Mouse (Mus musculus): Measurements from ENCODE around the gene Sgms1. TPM values are rescaled to one million over a fixed set of nuclear protein-coding genes. Genes with fewer than 3 reads are reported as not detected.

Gene Sgms1
- polyA plus RNA-seq (2012; rRNA removed) = 22.2 and 26.6 TPM in 2 replicates

DNA sequence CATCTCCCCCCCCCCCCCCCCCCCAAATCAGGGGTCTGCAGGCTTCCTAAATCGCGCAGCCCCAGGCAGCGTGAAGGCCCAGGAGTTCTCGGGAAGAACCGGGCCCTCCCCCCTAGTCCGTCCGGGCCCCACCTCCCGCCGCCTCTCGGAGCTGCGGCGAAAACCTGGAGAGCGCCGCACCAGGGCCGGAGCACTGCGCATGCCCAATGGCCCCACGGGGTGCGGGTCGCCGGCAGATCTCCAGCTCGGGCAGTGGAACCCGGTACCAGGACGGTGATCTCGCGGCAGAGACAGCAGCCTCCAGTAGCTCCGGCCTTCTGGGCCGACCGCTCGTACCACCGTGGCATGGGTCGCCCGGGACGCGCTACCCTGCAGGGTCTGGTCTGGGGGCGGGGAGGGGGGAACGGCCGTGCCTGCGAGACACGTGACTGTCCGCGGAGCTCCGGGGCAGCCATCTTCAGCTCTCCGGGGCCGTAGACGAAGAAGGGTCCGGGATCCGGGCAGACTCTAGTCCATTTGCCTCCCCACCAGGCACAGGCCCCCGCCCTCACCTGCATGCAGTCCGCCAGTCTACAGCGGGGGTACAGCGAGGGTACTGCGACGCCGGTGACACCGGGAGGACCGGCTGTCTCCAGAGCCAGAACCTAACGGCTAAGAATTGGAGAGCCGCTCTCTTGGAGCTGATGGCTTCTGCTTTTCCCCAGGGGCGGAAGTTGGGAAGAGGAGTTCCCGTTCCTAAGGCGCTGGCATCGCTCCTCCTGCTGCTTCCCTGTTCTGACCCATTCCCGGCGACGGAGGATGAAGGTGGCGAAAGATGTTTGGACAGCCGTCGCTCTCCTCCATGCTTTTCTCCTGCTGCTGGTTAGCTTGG, at the start of gene Sgms1:
Sgms1 (minus strand) TSS at position 714 of the 871 bp plus-strand sequence.
- peak; percentile 94 for DNase-seq (ENCODE audit: low spot score)

DNA sequence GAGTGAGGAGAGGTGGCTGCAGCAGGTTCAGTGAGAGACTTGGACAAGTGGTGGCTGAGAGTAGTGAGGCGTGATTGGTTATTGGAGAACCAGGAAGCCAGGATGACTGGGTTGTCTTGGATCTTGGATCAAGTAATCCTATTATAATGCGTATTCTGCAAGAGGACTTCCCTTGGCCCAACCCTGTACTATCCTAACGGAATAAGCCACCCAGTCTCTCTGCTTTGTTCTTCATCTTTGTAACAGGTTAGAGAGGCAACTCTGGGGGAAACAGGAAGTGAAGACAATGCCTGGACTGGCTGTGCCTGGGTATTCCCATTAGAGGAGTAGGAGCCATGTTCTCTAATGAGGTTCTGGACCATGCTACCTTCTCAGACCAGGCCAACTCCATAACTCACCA, 36.3 kb upstream of the Sgms1 start:
- no peak for DNase-seq (ENCODE audit: low spot score)

DNA sequence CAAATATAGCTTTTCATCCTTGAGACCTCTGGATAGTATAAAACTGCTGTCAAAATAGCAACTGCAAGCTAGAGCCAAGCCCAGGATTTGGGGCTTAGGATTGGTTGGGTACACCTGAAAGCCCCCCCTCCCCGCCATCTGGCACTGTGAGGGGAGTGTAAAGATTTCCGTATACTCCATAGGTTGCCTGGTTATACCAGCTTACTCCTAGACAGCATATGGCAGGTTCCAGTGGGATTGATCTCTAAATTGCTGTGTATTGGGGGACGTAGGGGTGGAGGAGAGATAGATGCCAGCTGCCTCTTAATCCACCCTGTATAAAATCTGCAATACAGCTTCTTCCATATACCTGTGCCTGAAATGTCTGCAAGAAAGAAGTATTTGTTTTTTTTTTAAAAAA, 35.2 kb upstream of the Sgms1 start:
- no peak for DNase-seq (ENCODE audit: low spot score)

DNA sequence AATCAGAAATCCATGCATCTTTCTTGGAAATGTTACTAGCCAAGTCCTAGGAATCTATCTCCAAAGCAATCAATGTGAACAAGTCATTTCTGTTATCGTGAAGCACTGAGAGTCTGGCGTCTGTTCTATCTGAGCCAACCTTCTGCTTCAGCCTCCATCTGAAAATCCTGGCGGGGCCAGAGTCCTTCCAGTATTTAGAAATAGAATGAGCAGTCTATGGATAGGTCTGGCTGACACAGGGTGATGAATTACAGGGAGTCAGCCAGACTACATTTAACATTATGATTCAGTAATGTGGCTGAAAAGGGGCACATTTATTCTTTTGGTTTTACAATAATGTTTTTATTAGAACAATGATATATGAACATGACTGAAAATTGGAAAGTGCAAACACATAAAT, 29.6 kb upstream of the Sgms1 start:
- no peak for DNase-seq (ENCODE audit: low spot score)

DNA sequence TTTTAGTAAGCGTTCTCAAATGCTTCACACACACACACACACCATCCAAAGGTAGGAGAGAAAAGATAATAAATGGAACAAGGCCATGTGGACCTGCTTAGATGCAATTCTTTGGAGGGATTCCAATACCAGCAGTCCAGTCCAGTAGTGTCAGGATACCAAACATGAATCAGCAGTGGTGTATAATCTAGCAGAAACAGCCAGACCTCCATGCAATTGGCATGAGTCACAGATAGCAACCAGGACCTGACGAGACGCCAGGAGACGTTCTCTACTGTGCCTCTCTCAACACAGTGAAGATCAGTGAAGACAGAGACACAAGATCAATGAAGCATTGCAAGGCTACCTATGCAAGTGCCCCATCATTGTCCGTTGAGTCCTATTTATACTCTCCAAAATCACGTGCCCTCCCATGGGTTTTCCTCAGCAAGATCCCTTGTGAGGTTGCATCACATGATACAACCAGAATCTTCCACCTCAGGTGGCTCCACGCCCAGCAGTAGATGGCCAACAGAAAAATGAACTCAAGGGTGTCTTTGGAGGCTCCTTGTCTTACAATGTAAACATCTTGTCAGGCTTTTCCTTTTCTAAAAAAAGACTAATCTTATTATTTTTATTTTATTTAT, 27.3 kb upstream of the Sgms1 start:
- DNase-seq (ENCODE audit: low spot score) = no peak

DNA sequence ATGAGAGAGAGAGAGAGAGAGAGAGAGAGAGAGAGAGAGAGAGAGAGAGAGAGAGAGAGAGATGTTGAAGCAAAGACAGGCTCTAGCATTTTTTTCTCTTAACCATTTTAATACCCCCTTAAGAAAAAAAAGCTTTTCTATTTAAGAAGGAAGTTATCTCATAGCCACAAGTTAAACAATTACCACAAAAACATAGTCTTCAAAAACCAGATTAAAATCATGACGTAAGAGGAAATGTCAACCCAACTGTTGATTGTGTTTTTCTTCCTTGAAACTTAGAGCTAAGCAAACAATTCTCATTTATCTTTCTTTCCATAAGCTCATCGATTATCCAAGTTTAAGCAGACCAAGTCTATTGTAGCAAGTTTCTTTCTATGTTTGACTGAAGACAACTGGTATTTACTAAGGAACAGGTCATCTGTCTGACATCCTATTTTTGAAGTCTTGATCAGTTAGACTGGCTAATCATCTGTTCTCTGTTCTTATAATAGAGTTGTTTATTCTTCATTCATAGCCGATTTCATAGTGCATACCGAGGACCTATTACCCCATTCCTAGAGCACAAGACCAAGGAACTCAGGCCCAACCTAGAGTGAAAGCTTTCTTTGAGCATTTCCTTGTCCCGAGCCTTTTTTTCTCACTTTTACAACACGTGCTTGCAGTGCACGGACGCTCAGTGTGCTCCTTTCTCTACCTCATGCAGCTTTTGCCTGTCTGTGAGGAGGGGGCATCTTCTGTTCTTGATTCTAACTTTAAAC, 20.3 kb upstream of the Sgms1 start:
- no peak for DNase-seq (ENCODE audit: low spot score)

DNA sequence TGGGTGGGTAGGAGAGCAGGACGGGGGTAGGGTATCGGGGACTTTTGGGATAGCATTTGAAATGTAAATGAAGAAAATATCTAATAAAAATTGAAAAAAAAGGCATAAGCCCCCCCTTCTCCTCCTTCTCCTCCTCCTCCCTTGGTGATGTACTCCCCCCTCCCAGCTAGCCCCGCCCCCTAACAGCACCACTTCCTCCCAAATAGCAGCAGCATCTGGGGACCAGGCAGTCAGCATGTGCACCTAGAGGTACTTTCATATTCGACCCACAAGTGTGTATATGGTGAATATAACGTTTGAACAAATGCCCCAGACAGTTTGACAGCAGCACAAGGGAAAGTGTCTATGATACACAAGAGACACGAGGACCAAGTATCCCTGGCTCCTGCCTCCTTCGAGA, 17.2 kb upstream of the Sgms1 start:
- DNase-seq (ENCODE audit: low spot score) = no peak

DNA sequence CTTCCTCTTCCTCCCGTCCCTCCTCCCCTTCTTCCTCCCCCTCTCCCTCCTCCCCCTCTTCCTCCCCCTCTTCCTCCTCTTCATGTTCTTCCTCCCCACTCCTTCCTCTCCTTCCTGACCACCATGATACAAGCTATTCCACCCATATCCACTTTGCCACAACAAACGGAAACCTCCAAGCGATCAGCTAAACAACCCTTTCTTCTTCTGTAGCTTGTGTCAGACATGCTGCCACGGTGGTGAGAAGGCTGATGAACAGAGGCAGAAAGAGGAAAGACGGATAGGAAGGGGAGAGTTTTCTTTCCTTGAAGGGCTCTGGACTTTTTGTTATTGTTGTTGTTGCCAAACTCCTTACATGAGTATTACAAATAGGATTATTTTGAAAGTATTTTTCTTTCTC, 14.9 kb upstream of the Sgms1 start:
- DNase-seq (ENCODE audit: low spot score) = no peak

DNA sequence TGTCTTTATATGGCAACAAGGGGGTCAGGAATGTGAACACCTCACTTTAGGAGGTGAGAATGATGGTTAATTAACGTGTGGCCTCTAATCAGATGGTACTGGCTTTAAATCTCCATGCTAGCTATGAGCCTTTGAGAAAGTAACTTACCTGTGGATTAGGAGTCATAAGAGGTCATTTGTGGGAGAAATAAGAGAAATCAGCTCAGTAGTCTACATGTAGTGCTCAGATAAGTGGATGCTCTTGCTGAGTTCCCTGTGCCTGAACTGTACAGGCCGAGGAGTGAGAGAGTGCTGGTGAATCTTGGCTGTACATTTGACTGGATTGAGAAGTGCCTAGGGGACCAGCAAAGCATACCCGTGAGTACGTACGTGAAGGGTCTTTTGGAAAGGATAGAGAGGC, 14.3 kb upstream of the Sgms1 start:
- DNase-seq (ENCODE audit: low spot score) = no peak

DNA sequence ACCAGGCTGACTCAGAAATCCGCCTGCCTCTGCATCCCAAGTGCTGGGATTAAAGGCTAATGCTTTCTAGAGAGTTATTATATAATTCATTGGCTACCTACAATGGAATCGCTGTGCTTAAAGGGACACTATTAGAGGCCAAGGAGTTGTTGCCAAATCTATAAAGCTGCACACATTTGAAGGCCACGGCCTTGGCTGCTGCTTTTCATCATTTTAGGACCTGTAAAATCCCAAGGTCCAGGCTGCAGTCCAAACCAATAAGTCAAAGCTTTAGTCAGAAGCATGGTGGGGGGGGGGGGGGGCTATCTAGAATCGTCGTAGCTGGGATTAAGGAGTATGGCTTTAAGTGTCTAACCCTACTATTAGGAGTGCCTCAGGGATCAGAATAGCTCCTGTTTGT, 9.0 kb upstream of the Sgms1 start:
- DNase-seq (ENCODE audit: low spot score) = no peak

DNA sequence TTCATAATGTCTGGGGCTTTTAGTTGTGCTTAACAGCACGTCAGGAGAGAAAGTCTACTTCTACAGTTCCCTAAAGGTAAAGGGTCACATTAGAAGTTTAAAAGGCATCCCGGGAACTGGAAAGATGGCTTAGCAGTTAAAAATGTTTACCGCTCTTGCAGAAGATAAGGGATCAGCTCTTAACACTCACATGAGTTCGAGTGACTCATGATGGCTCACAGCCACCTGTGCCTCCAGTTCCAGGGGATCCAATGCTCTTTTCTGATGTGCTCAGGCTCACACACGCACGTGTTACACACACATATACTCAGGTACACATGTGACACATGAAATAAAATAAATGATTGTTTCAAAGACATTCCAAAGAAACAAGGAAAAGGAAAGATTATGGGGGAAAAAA, 6.8 kb upstream of the Sgms1 start:
- DNase-seq (ENCODE audit: low spot score) = no peak

DNA sequence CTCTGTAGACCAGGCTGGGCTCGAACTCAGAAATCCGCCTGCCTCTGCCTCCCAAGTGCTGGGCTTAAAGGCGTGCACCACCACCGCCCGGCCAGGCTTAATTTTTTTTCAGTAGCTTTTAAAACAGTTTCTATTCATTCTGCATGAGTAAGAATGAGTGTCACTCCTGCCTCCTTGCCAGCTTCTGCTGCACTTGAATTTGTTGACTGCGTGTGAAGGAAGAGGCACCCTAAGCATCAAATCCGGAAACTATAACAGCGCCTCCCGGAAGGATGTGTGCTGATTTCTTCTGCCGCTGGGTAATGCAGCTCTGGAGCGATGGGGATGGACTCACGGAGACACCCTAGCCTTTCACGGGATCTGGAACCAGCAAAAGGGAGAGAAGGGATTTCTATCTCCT, 5.3 kb upstream of the Sgms1 start:
- DNase-seq (ENCODE audit: low spot score) = no peak

DNA sequence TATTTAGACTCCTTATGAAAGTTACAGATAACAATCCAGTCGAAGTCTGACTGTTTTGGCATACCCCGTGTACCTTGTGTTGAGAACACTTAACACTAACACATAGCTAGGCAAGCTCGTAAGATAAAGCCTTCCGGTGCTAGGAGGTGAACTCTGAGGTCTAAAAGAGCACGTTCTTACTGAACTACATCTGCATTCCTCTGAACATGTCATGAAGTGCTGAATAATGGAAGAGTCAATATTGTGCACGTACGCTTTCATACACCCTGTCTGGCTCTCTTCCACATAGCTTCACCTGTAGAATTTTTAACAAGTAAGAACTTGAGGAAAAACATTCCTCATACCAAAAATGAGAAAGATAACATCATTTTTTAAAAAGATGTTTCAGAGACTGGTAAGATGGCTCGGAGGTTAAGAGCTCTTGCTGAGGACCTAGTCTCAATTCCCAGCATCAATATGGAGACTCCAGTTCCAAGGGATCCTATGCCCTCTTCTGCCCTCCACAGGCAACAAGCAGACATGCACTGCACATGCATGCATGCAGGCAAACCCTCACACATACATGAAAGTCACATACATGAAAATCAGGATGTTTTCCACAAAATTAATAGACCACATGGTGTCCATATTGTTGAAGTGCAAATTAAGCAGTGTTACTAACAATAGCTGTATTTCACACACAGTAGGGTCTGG, 4.4 kb upstream of the Sgms1 start:
- no peak for DNase-seq (ENCODE audit: low spot score)

DNA sequence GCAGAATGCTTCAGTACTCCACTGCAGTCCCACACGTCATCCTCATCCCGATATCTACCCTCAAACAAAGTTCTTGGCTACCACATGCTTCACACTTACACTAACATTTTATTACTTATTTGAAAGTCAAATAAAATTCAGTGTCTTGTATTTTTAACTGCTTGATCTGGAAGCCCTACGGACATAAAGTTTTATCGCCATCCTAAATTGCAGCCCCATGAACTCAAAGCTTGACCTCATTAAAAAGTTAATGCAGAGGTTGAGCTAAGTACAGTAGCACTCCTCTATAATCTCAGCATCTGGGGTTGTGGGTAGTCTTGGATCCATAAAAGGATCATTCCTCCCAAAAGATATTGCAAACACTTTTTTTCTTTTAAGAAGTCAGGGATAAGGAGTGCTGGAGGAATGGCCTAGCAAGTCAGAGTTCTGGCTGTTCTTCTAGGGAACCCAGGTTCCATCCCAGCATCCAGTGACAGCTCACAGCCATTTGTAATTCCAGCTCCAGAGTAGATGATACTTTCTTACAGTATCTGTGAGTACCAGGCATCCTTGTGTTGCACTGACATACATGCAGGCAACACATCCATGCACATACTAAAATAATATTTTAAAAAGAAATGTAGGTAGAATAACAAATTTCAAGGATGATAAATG, 3.7 kb upstream of the Sgms1 start:
- DNase-seq (ENCODE audit: low spot score) = no peak

DNA sequence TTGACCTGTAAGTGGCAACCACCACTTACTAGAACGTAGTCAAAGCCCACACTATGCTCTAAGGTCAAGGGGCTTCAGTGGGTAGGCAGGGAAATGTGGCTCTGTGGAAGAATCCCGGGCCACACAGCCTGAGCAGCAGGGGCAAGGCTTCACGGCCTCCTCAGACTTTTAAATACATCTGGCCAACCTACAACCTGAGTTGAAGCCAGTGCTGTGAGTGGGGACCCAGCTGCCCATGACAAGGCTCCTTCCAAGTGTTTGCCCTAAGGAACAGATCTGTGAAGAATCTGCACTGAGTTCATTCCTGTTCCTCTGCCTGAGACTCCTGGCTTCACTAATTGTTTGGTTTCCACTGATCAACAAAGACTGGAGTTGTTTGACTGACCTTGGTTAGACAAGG, 1.9 kb upstream of the Sgms1 start:
- DNase-seq (ENCODE audit: low spot score) = no peak

DNA sequence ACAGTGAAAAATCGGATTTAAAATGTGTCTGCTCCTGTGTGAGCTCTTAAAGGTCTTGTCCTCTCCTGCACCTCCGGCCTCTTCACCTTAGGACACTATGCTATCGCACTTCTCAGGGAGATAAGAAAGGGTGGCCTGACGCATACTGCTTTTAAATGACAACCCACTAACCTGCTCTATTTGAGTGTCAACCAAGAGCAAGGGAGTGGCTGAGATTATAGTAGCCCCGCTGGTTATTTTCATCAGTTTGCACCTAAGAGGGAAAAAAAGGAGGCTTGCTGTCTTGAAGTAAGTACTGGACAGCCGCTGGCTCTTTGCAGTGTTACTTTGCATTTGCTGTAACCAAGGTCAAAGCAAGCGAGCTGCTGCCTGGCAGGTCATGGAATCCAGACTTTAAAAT, 602 bp upstream of the Sgms1 start:
- no peak for DNase-seq (ENCODE audit: low spot score)

DNA sequence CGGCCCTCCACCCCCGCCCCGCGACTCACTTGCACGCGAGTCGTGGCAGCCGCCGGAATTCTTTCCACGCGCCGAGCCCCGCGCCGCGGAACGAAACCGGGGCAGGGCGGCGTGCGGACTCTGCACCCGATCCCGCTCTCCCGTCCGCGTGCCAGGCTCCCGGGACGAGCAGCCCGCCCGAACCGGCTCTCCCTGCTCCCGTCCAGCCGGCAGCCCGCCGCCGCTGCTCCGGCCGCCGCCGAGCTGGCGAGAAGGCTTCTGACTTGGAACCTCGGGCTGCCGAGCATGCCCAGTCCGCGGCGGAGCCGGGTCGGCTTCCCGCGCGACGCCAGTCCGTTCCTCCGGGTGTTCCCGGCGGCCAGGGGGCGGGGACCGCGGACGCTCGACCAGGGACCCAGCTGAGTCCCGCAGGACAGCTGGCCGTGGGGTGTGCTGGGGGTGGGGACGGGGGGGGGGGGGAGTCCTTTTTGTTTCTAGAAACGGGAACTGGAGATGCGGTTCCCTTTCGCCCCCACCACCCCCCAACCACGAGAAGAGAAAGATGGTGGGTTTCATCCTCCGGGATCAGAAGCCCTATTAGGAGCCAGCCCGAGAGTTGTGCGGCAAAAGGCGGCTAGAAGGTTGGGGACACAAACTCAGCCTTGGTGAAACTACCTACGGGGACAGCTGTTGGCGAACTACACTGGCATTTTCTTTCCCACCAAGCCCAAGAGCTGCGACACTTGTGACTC, 1.2 kb downstream of the Sgms1 start:
- DNase-seq (ENCODE audit: low spot score) = peak; percentile 94

DNA sequence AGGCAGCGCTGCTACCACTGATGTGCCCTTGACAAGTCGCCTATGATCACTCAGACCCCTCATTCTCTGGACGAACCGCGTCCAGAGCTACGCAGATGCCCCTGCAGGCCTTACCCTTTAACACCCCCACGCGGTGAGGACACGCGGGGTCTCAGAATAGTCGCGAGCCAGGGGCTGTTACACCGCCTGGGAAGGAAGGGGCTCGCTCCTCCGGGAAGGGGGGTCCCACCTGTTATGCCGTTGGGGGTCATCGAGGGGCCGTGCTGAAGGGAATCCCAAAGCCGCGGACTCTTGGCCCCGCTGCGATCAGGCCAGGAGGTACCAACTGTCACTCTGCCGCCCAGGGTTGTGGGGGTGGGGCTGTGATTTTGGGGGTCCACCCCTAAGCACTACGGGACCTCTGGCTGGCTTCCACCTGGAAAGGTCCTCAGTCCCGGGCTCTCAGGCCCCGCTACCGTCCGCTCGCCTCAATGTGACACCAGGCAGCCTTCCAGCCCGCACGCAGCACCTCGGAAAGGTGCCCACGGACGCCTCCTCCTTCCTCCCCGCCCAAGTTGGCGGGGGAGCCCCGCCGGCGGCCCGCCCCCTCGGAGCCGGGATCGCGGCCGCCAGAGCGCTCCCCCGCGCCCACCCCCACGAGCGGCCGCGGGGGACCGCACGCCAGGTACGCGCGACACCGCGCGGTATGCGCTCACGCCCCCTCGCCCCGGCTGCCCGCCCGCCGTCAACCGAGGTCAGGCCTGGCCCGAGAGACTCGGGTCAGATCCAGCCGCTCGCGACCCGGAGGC, 1.9 kb downstream of the Sgms1 start:
- DNase-seq (ENCODE audit: low spot score) = peak; percentile 55

DNA sequence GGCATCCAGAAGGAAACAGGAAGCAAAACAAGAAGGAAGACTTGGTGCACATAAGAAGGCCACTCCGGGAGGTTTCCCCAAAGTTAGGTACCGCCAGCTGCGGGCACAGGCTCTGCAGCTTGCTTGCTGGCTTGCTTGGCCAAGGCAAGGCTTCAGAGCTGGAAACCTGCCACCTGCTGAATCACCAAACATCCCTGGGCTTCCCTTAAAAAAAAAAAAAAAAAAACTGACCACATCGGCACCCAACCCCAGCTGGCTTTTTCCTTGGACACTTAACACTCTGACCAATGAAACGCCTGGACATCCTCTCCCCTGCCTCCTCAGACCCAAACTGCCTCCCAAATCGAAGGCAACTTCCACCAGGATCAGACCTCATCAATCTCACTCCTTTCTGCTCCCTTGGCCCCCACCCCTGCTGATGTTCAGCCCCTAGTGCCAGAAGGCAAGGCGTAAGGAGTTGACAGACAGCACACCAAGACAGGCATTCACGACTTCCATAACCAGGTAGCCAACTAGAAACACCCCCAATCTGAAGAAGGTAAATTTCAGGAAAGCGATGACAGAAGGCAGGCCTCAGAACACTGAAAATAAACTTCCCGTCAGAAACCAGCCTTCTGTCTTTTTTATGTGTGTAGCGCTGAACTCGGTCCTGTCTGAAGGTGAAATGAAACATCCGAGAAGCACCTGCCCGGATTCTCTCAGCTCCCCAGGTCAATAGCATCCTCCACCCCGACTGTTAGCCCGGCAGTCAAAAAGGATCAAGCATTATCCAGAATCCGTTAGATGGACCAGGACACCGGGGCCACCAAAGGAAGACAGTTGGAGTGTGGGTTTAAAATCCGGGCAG, 2.7 kb downstream of the Sgms1 start:
- no peak for DNase-seq (ENCODE audit: low spot score)

Measured in urinary bladder, adult 2 months (tissue).